Mouse (Mus musculus): ENCODE data around the gene Esrrg. TPM values are rescaled to one million over a fixed set of nuclear protein-coding genes. Genes with fewer than 3 reads are reported as not detected.

Esrrg gene
- total and polyA plus RNA-seq, 3 experiments, result 0.01 TPM; not detected in 2

DNA sequence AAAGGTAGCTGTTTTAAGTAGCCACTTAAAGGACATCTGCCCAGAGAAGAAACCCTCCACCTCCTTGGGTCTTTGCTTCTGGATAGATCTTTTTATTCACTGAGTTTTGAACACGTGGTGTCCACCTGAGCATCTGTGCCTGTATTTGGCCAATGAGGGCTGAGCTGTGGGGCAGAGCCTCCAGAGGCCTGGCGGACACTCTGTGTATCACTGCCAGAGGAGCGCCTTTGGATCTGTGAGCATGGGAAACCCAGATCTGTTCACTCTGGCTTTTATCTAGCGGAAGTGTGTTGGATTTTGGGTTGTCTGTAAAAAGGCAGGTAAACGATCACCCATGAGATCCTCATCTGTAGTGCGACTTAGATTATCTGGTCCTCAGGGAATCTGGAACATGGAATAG lies 196.4 kb downstream of the Esrrg start:
- Histone ChIP-seq H3K4me3 (ENCODE audit: control insufficient read depth in 1 of 2, insufficient read depth in 1 of 2, low read depth in 2 of 2, low read length in 2 of 2) (no peak overlapping the region), H3K27ac (ENCODE audit: control insufficient read depth, low read depth, low read length) (no peak overlapping the region), H3K9ac (ENCODE audit: control insufficient read depth, low read depth, low read length, poor library complexity, severe bottlenecking) (no peak overlapping the region), H3K9me3 (replicated peaks; ENCODE audit: insufficient read depth, low read length) (no peaks in the 10 kb centered on the region), H3K27me3 (ENCODE audit: control insufficient read depth in 1 of 2, insufficient read depth in 2 of 2, low read length in 2 of 2) (peaks cover 0 to 1% of the 10 kb centered on the region in 2 experiments; a peak in 1 of 4 replicates), H3K79me2 (ENCODE audit: control insufficient read depth, insufficient read depth, low read length, poor library complexity) (no peaks in the 10 kb centered on the region), H3K36me3 (ENCODE audit: control insufficient read depth in 1 of 2, insufficient read depth in 2 of 2, low read length in 2 of 2) (no peaks in the 10 kb centered on the region), H3K4me1 (ENCODE audit: control insufficient read depth in 1 of 2, insufficient read depth in 2 of 2, low read length in 2 of 2) (no peaks in the 10 kb centered on the region)
- DNase-seq (ENCODE audit: low read depth, low spot score), result no peak
- TF ChIP-seq MXI1 (IDR thresholded peaks at IDR 0.05; ENCODE audit: low read depth, low read length), result no peak
- no peak for TF ChIP-seq NRF1 (IDR thresholded peaks at IDR 0.05; ENCODE audit: insufficient read depth, low read depth, low read length, poor library complexity, severe bottlenecking)
- TF ChIP-seq MEF2A (IDR thresholded peaks at IDR 0.05; ENCODE audit: extremely low read depth, insufficient replicate concordance, low read depth, low read length, poor library complexity, severe bottlenecking), result no peak
- TF ChIP-seq CHD1 (IDR thresholded peaks at IDR 0.05; ENCODE audit: low read depth, low read length), result no peak
- TF ChIP-seq ZC3H11A (IDR thresholded peaks at IDR 0.05; ENCODE audit: low read depth, low read length), result no peak
- no peak for TF ChIP-seq E2F4 (IDR thresholded peaks at IDR 0.05; ENCODE audit: borderline replicate concordance, low read depth, low read length)
- no peak for TF ChIP-seq GATA1 (IDR thresholded peaks at IDR 0.05; ENCODE audit: low read depth, low read length)
- no peak for TF ChIP-seq HCFC1 (IDR thresholded peaks at IDR 0.05; ENCODE audit: low read depth, low read length)
- TF ChIP-seq BHLHE40 (IDR thresholded peaks at IDR 0.05; ENCODE audit: borderline replicate concordance, low read depth, low read length), result no peak
- no peak for TF ChIP-seq SIN3A (IDR thresholded peaks at IDR 0.05; ENCODE audit: low read length)
- TF ChIP-seq USF2 (IDR thresholded peaks at IDR 0.05; ENCODE audit: borderline replicate concordance in 1 of 2, insufficient read depth in 1 of 2, low read depth in 1 of 2, low read length in 2 of 2), result no peak
- no peak for TF ChIP-seq MAZ (IDR thresholded peaks at IDR 0.05; ENCODE audit: low read depth, low read length)
- no peak for TF ChIP-seq TAL1 (IDR thresholded peaks at IDR 0.05; ENCODE audit: low read length)
- no peak for TF ChIP-seq USF1 (IDR thresholded peaks at IDR 0.05; ENCODE audit: low read depth, low read length)

DNA sequence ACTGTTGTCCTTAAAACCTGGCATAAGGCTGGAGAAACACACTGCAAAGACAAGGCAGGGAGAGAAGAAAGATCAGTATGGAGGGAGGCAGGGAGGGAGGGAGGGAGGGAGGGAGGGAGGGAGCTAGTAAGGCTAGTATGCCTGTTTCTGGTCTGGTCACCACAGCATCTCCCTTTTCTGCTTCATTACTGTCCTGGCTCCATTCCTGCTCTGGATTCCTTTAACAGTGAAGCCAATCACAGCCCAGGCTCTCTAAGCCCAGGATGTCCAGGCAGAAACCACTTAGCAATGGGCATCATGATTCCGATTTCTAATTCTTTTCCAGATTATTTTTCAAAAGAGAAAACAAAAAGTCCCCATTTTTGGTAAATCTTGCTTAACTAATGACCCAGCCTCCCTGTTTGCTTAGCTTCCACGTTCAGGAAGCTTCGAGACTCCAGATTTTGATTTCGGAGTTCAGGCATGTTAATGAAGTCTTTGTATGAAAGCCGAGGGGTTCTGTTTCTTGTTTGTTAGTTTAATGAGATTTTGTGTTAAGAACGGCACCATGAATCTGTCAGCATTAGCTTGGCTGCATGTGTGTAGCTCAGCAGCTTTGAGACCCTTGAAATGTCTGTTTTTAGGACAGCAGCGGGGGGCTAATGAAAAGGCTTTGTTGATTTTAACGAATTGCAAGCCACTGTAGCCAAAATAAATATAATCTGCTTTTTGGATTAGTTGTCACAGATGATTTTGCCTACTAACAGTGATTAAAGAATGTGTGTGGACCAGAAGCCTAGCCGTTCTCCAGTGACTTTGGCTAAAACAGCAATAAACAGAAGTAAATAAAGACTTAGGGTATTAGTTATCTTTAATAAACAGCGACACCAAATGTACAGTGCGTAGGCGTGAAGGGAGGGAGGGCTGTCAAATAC lies 199.1 kb downstream of the Esrrg start:
- Histone ChIP-seq H3K4me3 (ENCODE audit: control insufficient read depth in 1 of 2, insufficient read depth in 1 of 2, low read depth in 2 of 2, low read length in 2 of 2) (no peak overlapping the region), H3K36me3 (ENCODE audit: control insufficient read depth in 1 of 2, insufficient read depth in 2 of 2, low read length in 2 of 2) (no peaks in the 10 kb centered on the region), H3K4me1 (ENCODE audit: control insufficient read depth in 1 of 2, insufficient read depth in 2 of 2, low read length in 2 of 2) (no peaks in the 10 kb centered on the region), H3K27ac (ENCODE audit: control insufficient read depth, low read depth, low read length) (no peak overlapping the region), H3K9me3 (replicated peaks; ENCODE audit: insufficient read depth, low read length) (no peaks in the 10 kb centered on the region), H3K79me2 (ENCODE audit: control insufficient read depth, insufficient read depth, low read length, poor library complexity) (no peaks in the 10 kb centered on the region), H3K27me3 (ENCODE audit: control insufficient read depth in 1 of 2, insufficient read depth in 2 of 2, low read length in 2 of 2) (peaks cover 0 to 1% of the 10 kb centered on the region in 2 experiments; a peak in 1 of 4 replicates), H3K9ac (ENCODE audit: control insufficient read depth, low read depth, low read length, poor library complexity, severe bottlenecking) (no peak overlapping the region)
- no peak for TF ChIP-seq USF2 (IDR thresholded peaks at IDR 0.05; ENCODE audit: borderline replicate concordance in 1 of 2, insufficient read depth in 1 of 2, low read depth in 1 of 2, low read length in 2 of 2)
- no peak for TF ChIP-seq ETS1 (IDR thresholded peaks at IDR 0.05; ENCODE audit: low read depth, low read length)
- TF ChIP-seq POLR2A (IDR thresholded peaks at IDR 0.05; ENCODE audit: control insufficient read depth in 1 of 2, insufficient read depth in 1 of 2, low read depth in 1 of 2, low read length in 2 of 2, poor library complexity in 1 of 2), result no peak
- no peak for TF ChIP-seq GATA1 (IDR thresholded peaks at IDR 0.05; ENCODE audit: low read depth, low read length)
- TF ChIP-seq POLR2AphosphoS2 (IDR thresholded peaks at IDR 0.05; ENCODE audit: low read length), result no peak
- no peak for TF ChIP-seq SMC3 (IDR thresholded peaks at IDR 0.05; ENCODE audit: low read depth, low read length)
- TF ChIP-seq USF1 (IDR thresholded peaks at IDR 0.05; ENCODE audit: low read depth, low read length), result no peak
- no peak for TF ChIP-seq GABPA (IDR thresholded peaks at IDR 0.05; ENCODE audit: low read depth, low read length)
- TF ChIP-seq MYB (IDR thresholded peaks at IDR 0.05; ENCODE audit: low read depth, low read length), result no peak
- no peak for TF ChIP-seq KAT2A (conservative IDR thresholded peaks at IDR 0.05; ENCODE audit: low read depth, low read length)
- no peak for TF ChIP-seq CTCF (IDR thresholded peaks at IDR 0.05 in 2 of 3, conservative IDR thresholded peaks at IDR 0.05 in 1 of 3; ENCODE audit: control insufficient read depth in 1 of 3, insufficient read depth in 1 of 3, low read depth in 2 of 3, low read length in 3 of 3, poor library complexity in 1 of 3, severe bottlenecking in 1 of 3)
- no peak for TF ChIP-seq TAL1 (IDR thresholded peaks at IDR 0.05; ENCODE audit: low read length)
- no peak for TF ChIP-seq UBTF (IDR thresholded peaks at IDR 0.05; ENCODE audit: borderline replicate concordance, insufficient read depth, low read depth, low read length)
- no peak for TF ChIP-seq MAFK (IDR thresholded peaks at IDR 0.05; ENCODE audit: borderline replicate concordance, low read depth, low read length)
- no peak for DNase-seq (ENCODE audit: low read depth, low spot score)
